Mouse (Mus musculus) hindbrain, embryonic 13.5 days (tissue): ENCODE measurements around the gene Fbxo3. TPM values are rescaled to one million over a fixed set of nuclear protein-coding genes. Genes with fewer than 3 reads are reported as not detected.
"Not testable (repeated sequence)": the region's sequence is repeated elsewhere in the genome, so short reads cannot be mapped to it uniquely, and the experiment has no call there.

ENCODE experiments used
- ATAC-seq: fragments of 200-750 bp; cut with Nextera tagmentation; 2 replicates; pipeline ENCODE4 v1.8.0; 2017; ENCODE audit warnings: moderate TSS enrichment; ENCODE audit not compliant: low FRiP score
- H3K27ac ChIP-seq: fragments of 300-500 bp; sonication (generic); 2 replicates; pipeline ENCODE4 v1.5.1; 2015; ENCODE audit warnings: inconsistent platforms, mild to moderate bottlenecking, moderate library complexity
- H3K27me3 ChIP-seq: fragments of 300-500 bp; sonication (generic); 2 replicates; pipeline ENCODE4 v1.6.1; 2015; ENCODE audit warnings: mild to moderate bottlenecking, inconsistent platforms
- H3K36me3 ChIP-seq: fragments of 300-500 bp; sonication (generic); 2 replicates; pipeline ENCODE4 v1.6.1; 2015; ENCODE audit warnings: mild to moderate bottlenecking, inconsistent platforms
- H3K4me1 ChIP-seq: fragments of 300-500 bp; sonication (generic); replicated peaks from 2 replicates; pipeline ENCODE4 v1.6.1; 2015; ENCODE audit warnings: inconsistent platforms
- H3K4me2 ChIP-seq: fragments of 300-500 bp; sonication (generic); 2 replicates; pipeline ENCODE4 v1.6.1; 2015; ENCODE audit warnings: inconsistent platforms, mild to moderate bottlenecking, moderate library complexity
- H3K4me3 ChIP-seq: fragments of 300-500 bp; sonication (generic); 2 replicates; pipeline ENCODE4 v1.5.1; 2015; ENCODE audit warnings: mild to moderate bottlenecking, inconsistent platforms
- H3K9ac ChIP-seq: fragments of 300-500 bp; sonication (generic); 2 replicates; pipeline ENCODE4 v1.6.1; 2015; ENCODE audit warnings: mild to moderate bottlenecking, inconsistent platforms
- H3K9me3 ChIP-seq: fragments of 300-500 bp; sonication (generic); 2 replicates; pipeline ENCODE4 v1.6.1; 2016; ENCODE audit warnings: inconsistent platforms
- WGBS: fragments of 180-500 bp; shearing (Covaris S2); methylation state at CpG from one replicate; pipeline ENCODE4 v1.1.7; 2015; 5-methylcytosine and 5-hydroxymethylcytosine counted together
- polyA plus RNA-seq: library from polyadenylated mRNA; unstranded; fragments of >200 nt; fragmentation: Nextera tagmentation; extraction: Ambion mirVana; gene quantifications from 2 replicates; pipeline ENCODE4 v1.2.1, GENCODE M21; 2015

Gene Fbxo3
- polyA plus RNA-seq, 1 experiment from 2014 or later: 64.4 TPM

DNA sequence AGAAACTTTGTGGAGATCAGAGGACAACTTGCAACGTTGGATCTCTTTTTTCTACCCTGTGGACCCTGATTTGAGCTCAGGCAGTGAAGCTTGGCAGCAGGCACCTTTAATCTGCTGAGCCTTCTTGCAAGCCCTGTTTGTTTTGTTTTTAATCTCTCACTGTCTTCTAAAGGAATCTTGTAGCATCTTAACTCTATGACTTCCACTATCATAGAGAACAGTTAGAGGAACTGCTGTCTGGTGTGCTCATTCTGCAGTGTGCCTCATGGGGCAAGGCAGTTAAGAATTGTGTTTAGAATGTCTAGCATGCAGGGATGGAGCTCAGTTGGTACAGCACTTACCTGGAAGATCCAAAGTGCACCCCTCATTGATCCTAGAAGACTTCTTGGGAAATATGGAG lies 72.4 kb downstream of the Fbxo3 start:
- no peaks in the 10 kb centered on the region for H3K9me3 ChIP-seq
- H3K36me3 ChIP-seq: no peaks in the 10 kb centered on the region
- H3K9ac ChIP-seq: no peak overlapping the region
- H3K4me2 ChIP-seq: no peak overlapping the region
- no peak overlapping the region for H3K27ac ChIP-seq
- 67% methylated on average over 1 of the region's 1 CpGs for WGBS
- no peak for ATAC-seq
- no peak overlapping the region for H3K4me3 ChIP-seq
- H3K4me1 ChIP-seq: peaks cover 12% of the 10 kb centered on the region
- H3K27me3 ChIP-seq: no peaks in the 10 kb centered on the region

GRCm38 (mm10) chr2:104104800-104105199 lies 77.3 kb downstream of the Fbxo3 start:
- no peak overlapping the region for H3K27ac ChIP-seq
- WGBS: 95% methylated on average over 6 of the region's 6 CpGs
- H3K9ac ChIP-seq: no peak overlapping the region
- H3K27me3 ChIP-seq: no peaks in the 10 kb centered on the region
- ATAC-seq: no peak
- no peaks in the 10 kb centered on the region for H3K36me3 ChIP-seq
- H3K4me3 ChIP-seq: no peak overlapping the region
- H3K4me1 ChIP-seq: no peaks in the 10 kb centered on the region
- no peaks in the 10 kb centered on the region for H3K9me3 ChIP-seq
- no peak overlapping the region for H3K4me2 ChIP-seq

DNA sequence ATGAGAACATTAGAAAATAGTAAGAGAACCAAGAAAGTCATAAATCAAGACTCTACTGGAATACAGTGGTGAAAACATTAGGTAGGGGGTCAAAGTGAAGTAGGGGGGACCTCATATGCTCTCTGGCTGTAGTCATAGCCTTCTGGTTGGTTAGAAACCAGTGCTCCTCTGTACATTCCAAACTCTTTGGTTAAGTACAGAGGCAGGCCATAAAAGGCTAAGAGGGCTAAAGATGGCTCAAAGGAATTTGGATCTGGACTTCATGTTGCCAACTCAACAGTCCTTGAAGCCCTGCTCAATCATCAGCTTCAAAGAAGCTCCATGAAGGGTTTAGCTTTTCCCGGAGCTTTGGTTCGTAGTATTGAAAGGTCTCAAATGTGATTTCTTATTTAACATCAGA lies 81.5 kb downstream of the Fbxo3 start:
- not testable (repeated sequence) for H3K4me3 ChIP-seq, H3K4me2 ChIP-seq, H3K27me3 ChIP-seq, H3K4me1 ChIP-seq, H3K27ac ChIP-seq, H3K9me3 ChIP-seq, H3K36me3 ChIP-seq, ATAC-seq, H3K9ac ChIP-seq
- WGBS: 96% methylated on average over 2 of the region's 2 CpGs

DNA sequence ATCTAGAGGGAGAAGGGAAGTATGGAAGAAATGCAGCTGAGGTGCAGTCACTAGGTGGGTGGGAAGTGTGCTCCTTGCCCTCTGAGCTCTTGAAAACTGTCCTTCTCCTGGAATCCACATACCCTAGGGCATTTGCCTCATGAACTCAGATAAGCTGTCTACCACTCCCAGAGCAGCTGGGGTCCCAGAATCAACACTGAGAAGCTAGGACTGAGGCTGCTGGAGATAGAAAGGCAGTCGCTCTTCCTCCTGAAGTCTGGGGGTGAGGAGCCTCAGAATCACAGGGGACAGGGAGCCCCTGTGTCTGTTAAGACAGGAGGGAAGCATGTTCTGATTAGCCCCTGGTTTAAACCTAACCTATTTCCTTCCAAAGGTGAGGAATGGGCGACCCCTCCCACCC lies 82.0 kb downstream of the Fbxo3 start:
- H3K4me1 ChIP-seq: no peaks in the 10 kb centered on the region
- H3K27ac ChIP-seq: no peak overlapping the region
- no peaks in the 10 kb centered on the region for H3K27me3 ChIP-seq
- H3K9ac ChIP-seq: no peak overlapping the region
- no peak overlapping the region for H3K4me3 ChIP-seq
- WGBS: 91% methylated on average over 2 of the region's 2 CpGs
- no peak overlapping the region for H3K4me2 ChIP-seq
- no peaks in the 10 kb centered on the region for H3K9me3 ChIP-seq
- no peaks in the 10 kb centered on the region for H3K36me3 ChIP-seq
- ATAC-seq: no peak

- H3K9me3 ChIP-seq: no peaks in the 10 kb centered on the region
- no peak overlapping the region for H3K27ac ChIP-seq
- H3K27me3 ChIP-seq: no peaks in the 10 kb centered on the region
- ATAC-seq: no peak
- WGBS: 89% methylated on average over 4 of the region's 4 CpGs
- H3K36me3 ChIP-seq: no peaks in the 10 kb centered on the region
- H3K4me3 ChIP-seq: no peak overlapping the region
- H3K4me2 ChIP-seq: no peak overlapping the region
- no peak overlapping the region for H3K9ac ChIP-seq
- no peaks in the 10 kb centered on the region for H3K4me1 ChIP-seq
These were observed 82.5 kb downstream of the Fbxo3 start for GRCm38 (mm10) chr2:104110031-104110430.

GRCm38 (mm10) chr2:104111170-104111797 lies 83.8 kb downstream of the Fbxo3 start:
- H3K4me2 ChIP-seq, H3K9me3 ChIP-seq, ATAC-seq, H3K27ac ChIP-seq, H3K36me3 ChIP-seq, H3K4me1 ChIP-seq, H3K9ac ChIP-seq, H3K27me3 ChIP-seq, H3K4me3 ChIP-seq: not testable (repeated sequence)
- no CpG with 5 or more reads among the region's 1 CpGs for WGBS

Other genes with a start within 250 kb of the Fbxo3 start
- gene Caprin1, start 230.1 kb upstream of the Fbxo3 start, polyA plus RNA-seq: 408 and 431 TPM in 2 replicates
- 34.1 and 42.3 TPM in 2 replicates for gene Lmo2, start 69.7 kb upstream of the Fbxo3 start, polyA plus RNA-seq
- gene 4931422A03Rik, start 640 bp downstream of the Fbxo3 start, polyA plus RNA-seq: 2.1 and 2.6 TPM in 2 replicates
- not detected in 2 replicates for gene Gm10912, start 38.1 kb downstream of the Fbxo3 start, polyA plus RNA-seq
- gene Gm10799, start 40.8 kb downstream of the Fbxo3 start, polyA plus RNA-seq: not detected in 2 replicates
- 0.87 and 2.8 TPM in 2 replicates for gene Cd59b, start 42.1 kb downstream of the Fbxo3 start, polyA plus RNA-seq
- gene Cd59a, start 68.1 kb downstream of the Fbxo3 start, polyA plus RNA-seq: 17.9 and 18.7 TPM in 2 replicates
- not detected in 2 replicates for gene A930018P22Rik, start 95.0 kb downstream of the Fbxo3 start, polyA plus RNA-seq